Mouse (Mus musculus): ENCODE results near the gene Hsd11b2.
A peak's percentile ranks its signal among the peaks of the same experiment; 100 is the strongest.

DNA sequence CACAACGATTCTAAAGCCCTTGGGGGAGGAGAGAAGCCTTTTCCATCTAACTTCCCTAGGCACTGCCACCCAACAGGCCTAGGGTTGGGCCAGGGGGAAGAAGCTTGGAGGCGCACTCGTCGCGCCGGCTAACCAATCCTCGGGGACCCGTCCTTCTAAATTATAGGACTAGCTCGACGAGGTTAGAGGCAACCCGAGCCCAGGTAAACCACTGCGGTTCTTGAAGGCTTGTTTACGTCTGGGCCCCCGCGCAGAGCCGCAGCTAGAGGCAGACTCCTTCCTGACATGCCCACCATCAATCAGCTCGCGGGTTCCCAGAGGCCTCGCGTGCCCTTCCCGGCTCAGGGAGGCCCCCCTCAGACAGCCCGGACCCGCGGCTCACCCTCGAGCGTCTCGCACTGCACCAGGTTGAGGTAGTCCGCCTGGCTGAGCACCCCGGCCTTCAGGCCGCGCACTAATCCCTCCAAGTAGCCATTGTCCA lies 46.9 kb downstream of the Hsd11b2 start:
- TF ChIP-seq CTCF (IDR thresholded peaks at IDR 0.05; ENCODE audit: borderline replicate concordance, control insufficient read depth, extremely low read depth, insufficient read depth, low read length, poor library complexity): peak; percentile 24; the same call in 1 of the 2 replicates
- TF ChIP-seq POLR2A (IDR thresholded peaks at IDR 0.05; ENCODE audit: control insufficient read depth, extremely low read depth, insufficient read depth, low read length, poor library complexity): no peak

Data from thymus, adult 2 months (tissue).